Mouse (Mus musculus): ENCODE measurements around the gene Ece2. TPM values are rescaled to one million over a fixed set of nuclear protein-coding genes. Genes with fewer than 3 reads are reported as not detected.
A peak's percentile ranks its signal among the peaks of the same experiment; 100 is the strongest.

Ece2 gene
- polyA plus RNA-seq (2012; rRNA removed) = 25.4 and 28.3 TPM in 2 replicates

DNA sequence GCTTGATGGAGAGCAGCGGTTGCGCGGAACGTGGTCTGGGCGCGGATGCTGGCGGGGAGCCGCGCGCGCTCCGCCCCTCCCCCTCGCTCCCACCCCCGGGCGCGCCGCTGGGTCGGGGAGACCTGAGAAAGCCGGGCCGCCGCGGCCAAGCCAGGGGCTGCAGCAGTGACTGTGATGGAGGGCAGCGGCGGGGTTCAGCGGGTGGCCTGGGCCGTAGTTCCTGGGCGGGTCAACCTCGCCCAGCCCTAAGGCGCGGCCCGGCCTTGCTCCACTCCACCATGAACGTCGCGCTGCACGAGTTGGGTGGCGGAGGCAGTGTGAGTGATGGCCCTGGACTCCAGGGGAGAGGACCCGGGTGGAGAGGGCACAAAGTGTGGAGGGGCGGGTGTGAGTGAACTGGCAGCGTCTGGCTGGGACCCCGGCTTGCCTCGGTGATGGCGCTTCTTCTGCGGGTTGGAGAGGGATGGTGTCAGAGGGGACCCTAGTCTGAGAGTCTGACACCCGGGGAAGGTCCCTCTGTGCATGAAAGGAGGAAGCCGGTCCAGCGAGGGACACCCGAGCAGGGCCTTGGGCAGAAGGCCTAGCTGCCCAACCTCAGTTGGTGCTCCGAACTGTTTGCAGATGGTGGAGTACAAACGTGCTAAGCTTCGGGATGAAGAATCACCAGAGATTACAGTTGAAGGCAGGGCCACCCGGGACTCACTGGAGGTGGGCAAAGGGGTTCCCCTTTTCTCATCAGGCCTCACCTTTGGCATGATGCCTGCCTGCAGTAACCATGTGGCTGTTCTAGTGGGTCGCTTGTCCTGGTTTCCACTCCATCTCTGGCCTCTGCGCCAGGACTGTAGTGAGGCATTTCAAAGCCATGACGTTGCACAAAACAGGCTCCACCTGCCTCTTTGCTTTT, at the start of gene Ece2:
Gene Ece2, plus strand, starts transcription at position 98 of the 904 bp plus-strand sequence.
- H3K27ac ChIP-seq (ENCODE audit: insufficient read depth, low read length) = peak within 1 kb of the TSS; percentile 42; the same call in 1 of the 2 replicates
- TF ChIP-seq CTCF (IDR thresholded peaks at IDR 0.05; ENCODE audit: extremely low read depth, insufficient read depth, low read length) (no peak), POLR2A (IDR thresholded peaks at IDR 0.05; ENCODE audit: extremely low read depth, insufficient read depth, low read length) (no peak)
- peaks cover 1% of the 10 kb centered on the region; the same call in 1 of the 2 replicates for H3K4me1 ChIP-seq (ENCODE audit: control insufficient read depth, insufficient read depth, low read length)
- peak within 1 kb of the TSS; percentile 64 for H3K4me3 ChIP-seq (ENCODE audit: insufficient read depth, low read length)

DNA sequence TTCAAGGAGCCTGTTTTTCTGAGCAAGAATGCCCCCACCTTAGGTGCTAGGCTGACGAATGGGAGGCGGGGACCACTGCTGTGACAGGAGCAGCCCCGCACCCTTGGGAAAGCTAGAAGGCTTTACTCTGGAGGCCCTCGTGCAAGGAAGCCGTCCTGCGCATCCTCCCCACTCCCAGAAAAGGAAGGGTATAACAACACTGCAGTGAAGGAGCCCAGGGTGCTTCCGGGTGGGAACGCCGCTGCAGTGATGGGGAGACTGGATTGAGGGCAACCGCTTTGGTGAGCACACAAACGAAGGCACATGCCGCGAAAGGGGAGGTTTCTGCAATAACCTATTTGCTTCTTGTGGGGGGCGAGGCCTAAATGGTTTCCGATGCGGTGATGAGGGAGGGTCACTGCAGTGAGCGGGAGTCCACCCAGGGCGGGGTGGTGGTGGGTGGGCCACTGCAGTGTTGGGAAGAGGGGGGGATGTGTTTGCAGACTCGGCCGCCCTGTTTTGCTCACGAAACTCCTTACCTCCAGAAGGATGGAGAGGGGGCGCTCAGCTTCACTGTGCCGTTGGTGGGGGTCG, 40.2 kb upstream of the Ece2 start, which contains the start of gene Vwa5b2:
Gene Vwa5b2, plus strand, starts transcription at position 106 of the 573 bp plus-strand sequence.
- H3K4me3 ChIP-seq (ENCODE audit: insufficient read depth, low read length) = peak within 1 kb of the TSS; percentile 56
- TF ChIP-seq POLR2A (IDR thresholded peaks at IDR 0.05; ENCODE audit: extremely low read depth, insufficient read depth, low read length) (peak; percentile 36; the same call in 1 of the 2 replicates), CTCF (IDR thresholded peaks at IDR 0.05; ENCODE audit: extremely low read depth, insufficient read depth, low read length) (no peak)
- no peak within 1 kb of the TSS for H3K27ac ChIP-seq (ENCODE audit: insufficient read depth, low read length)

GRCm38 (mm10) chr16:20589939-20590679, 39.5 kb upstream of the Ece2 start:
- H3K27ac ChIP-seq (ENCODE audit: insufficient read depth, low read length) = no peak overlapping the region

More for the DNA sequence above, 40.2 kb upstream of the Ece2 start, which contains the start of gene Vwa5b2:
- no peaks in the 10 kb centered on the region for H3K4me1 ChIP-seq (ENCODE audit: control insufficient read depth, insufficient read depth, low read length)

GRCm38 (mm10) chr16:20590680-20591038, 39.0 kb upstream of the Ece2 start:
- TF ChIP-seq POLR2A (IDR thresholded peaks at IDR 0.05; ENCODE audit: extremely low read depth, insufficient read depth, low read length) (no peak), CTCF (IDR thresholded peaks at IDR 0.05; ENCODE audit: extremely low read depth, insufficient read depth, low read length) (no peak)
- Histone ChIP-seq H3K4me3 (ENCODE audit: insufficient read depth, low read length) (peak overlapping the region; percentile 56), H3K4me1 (ENCODE audit: control insufficient read depth, insufficient read depth, low read length) (no peaks in the 10 kb centered on the region), H3K27ac (ENCODE audit: insufficient read depth, low read length) (no peak overlapping the region)

More at GRCm38 (mm10) chr16:20589939-20590679, 39.5 kb upstream of the Ece2 start:
- TF ChIP-seq CTCF (IDR thresholded peaks at IDR 0.05; ENCODE audit: extremely low read depth, insufficient read depth, low read length) (no peak), POLR2A (IDR thresholded peaks at IDR 0.05; ENCODE audit: extremely low read depth, insufficient read depth, low read length) (no peak)
- no peaks in the 10 kb centered on the region for H3K4me1 ChIP-seq (ENCODE audit: control insufficient read depth, insufficient read depth, low read length)
- H3K4me3 ChIP-seq (ENCODE audit: insufficient read depth, low read length) = peak overlapping the region; percentile 56

- Histone ChIP-seq H3K4me3 (ENCODE audit: insufficient read depth, low read length) (peak overlapping the region; percentile 56), H3K27ac (ENCODE audit: insufficient read depth, low read length) (no peak overlapping the region), H3K4me1 (ENCODE audit: control insufficient read depth, insufficient read depth, low read length) (no peaks in the 10 kb centered on the region)
- TF ChIP-seq CTCF (IDR thresholded peaks at IDR 0.05; ENCODE audit: extremely low read depth, insufficient read depth, low read length) (no peak), POLR2A (IDR thresholded peaks at IDR 0.05; ENCODE audit: extremely low read depth, insufficient read depth, low read length) (no peak)
Measured at GRCm38 (mm10) chr16:20591076-20591705, 38.4 kb upstream of the Ece2 start.

DNA sequence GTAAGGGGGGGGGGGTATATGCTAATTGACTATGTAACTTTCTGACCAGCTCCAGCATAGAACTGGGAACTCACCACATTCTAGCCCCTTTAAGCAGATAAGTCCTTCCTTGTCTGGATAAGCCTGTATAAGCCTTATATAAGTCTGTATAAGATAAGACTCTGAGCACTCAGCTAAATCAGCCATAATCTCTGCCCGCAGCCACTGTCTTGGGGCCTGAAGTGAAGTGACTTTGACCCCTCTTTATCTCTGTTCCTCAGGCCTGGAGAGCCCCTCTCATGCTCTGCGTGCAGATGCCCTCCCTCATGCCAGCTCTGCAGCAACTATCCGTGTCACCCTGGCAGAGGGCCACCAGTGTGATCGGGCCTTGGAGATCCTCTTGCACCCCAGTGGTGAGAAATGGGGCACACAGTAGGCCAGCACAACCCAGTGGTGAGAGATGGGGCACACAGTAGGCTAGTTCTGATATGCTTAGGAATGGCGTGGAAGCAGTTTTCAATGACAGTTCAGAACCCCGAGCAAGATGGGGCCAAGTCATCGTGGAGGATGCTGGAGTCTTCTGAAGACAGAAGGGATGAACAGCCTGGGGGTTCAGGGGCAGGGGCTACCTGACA, 34.5 kb upstream of the Ece2 start:
- Histone ChIP-seq H3K27ac (ENCODE audit: insufficient read depth, low read length) (no peak overlapping the region), H3K4me1 (ENCODE audit: control insufficient read depth, insufficient read depth, low read length) (no peaks in the 10 kb centered on the region), H3K4me3 (ENCODE audit: insufficient read depth, low read length) (no peak overlapping the region)
- TF ChIP-seq CTCF (IDR thresholded peaks at IDR 0.05; ENCODE audit: extremely low read depth, insufficient read depth, low read length) = no peak
- no peak for TF ChIP-seq POLR2A (IDR thresholded peaks at IDR 0.05; ENCODE audit: extremely low read depth, insufficient read depth, low read length)

GRCm38 (mm10) chr16:20595737-20596136, 33.9 kb upstream of the Ece2 start:
- no peak overlapping the region for H3K4me3 ChIP-seq (ENCODE audit: insufficient read depth, low read length)
- H3K27ac ChIP-seq (ENCODE audit: insufficient read depth, low read length) = no peak overlapping the region
- TF ChIP-seq CTCF (IDR thresholded peaks at IDR 0.05; ENCODE audit: extremely low read depth, insufficient read depth, low read length) (no peak), POLR2A (IDR thresholded peaks at IDR 0.05; ENCODE audit: extremely low read depth, insufficient read depth, low read length) (no peak)
- no peaks in the 10 kb centered on the region for H3K4me1 ChIP-seq (ENCODE audit: control insufficient read depth, insufficient read depth, low read length)

- Histone ChIP-seq H3K4me3 (ENCODE audit: insufficient read depth, low read length) (no peak overlapping the region), H3K27ac (ENCODE audit: insufficient read depth, low read length) (no peak overlapping the region), H3K4me1 (ENCODE audit: control insufficient read depth, insufficient read depth, low read length) (no peaks in the 10 kb centered on the region)
- TF ChIP-seq CTCF (IDR thresholded peaks at IDR 0.05; ENCODE audit: extremely low read depth, insufficient read depth, low read length) = no peak
- no peak for TF ChIP-seq POLR2A (IDR thresholded peaks at IDR 0.05; ENCODE audit: extremely low read depth, insufficient read depth, low read length)
Measured at GRCm38 (mm10) chr16:20596687-20597441, 32.8 kb upstream of the Ece2 start.

All from cortical plate, adult 2 months (tissue).